Mouse (Mus musculus): Measurements from ENCODE around the gene Ppfia4. TPM values are rescaled to one million over a fixed set of nuclear protein-coding genes. Genes with fewer than 3 reads are reported as not detected.
A peak's percentile ranks its signal among the peaks of the same experiment; 100 is the strongest.

The Ppfia4 gene
- 2.8 TPM in 2 replicates for polyA plus RNA-seq (2015; fragmentation: Nextera tagmentation; extraction: Ambion mirVana)

DNA sequence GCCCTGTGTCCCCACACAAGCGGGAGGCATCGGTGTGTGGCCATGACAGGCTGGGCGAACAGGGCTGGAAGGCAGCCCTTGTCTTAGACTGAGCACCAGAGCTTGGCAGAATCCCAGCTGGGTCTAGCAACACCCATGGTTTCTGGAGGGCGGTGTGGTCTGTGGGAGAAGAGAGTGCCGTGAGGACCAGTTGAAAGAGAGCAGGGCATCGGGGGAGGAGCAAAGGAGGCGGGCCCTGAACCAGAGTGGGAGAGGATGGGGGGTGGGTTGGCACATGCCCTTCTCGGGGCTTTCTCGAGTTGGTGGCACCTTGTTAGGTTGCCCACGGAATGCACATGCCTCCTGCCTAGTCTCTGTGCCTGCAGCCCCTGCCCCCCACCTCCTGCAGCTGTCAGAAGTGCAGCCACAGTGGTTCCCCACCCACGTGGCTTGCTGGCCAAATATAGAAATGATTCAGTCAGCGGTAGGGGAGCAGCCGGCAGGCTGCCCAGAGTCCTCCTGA lies at the start of gene Ppfia4:
Ppfia4 (minus strand) TSS at position 159 of the 502 bp plus-strand sequence.
- 30% methylated on average over 12 of the region's 13 CpGs for WGBS

DNA sequence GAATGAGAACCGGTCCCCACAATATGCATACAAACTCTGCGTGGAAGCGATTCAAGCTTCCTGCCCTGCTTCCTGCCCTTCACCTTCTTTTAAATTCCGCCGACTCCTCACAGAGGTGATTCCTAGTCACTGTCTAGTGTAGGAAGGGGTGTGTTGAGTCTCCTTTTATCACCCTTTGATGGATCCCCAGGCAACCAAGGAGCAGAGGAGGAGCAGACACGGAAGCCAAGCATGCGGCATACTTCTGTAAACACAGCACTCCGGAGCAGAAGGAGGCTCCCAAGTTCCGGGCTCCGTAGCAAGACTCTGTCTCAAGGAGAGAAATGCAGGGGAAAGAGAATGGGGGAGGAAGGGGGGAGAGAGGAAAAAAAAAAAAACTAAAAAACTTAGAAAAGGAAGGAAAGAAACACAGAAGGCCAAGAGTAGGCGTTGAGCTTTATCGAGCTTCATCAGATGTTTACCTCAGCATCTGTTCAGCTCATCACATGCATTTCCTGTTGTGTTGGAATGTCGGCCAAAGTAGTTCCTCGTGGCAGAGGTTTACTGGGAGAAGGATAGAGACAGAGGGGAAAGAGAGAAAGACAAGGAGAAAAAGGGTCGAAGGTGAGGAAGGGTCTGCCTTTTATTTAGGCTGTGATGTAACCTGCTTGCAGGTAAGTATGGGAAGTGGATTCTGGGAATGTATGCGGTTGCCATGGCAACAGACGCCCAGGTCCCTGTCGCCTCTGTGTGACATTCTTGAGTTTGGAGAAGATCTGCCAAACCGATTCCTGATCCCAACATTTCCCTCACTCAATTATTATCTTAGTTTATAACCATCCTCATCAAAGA lies 49.3 kb upstream of the Ppfia4 start:
- H3K4me3 ChIP-seq (ENCODE audit: low read depth, low read length) = peak overlapping the region; percentile 28
- WGBS = 4% methylated on average over 19 of the region's 19 CpGs
- no peak overlapping the region for H3K27ac ChIP-seq (replicated peaks)
- TF ChIP-seq EP300 (optimal IDR thresholded peaks at IDR 0.05) = no peak
- no peak for TF ChIP-seq CTCF (IDR thresholded peaks at IDR 0.05; ENCODE audit: low read depth)
- H3K9me3 ChIP-seq (ENCODE audit: control insufficient read depth, low read length) = no peaks in the 10 kb centered on the region
- peak overlapping the region; percentile 49 for H3K4me2 ChIP-seq (replicated peaks; ENCODE audit: low read depth)
- H3K4me1 ChIP-seq (replicated peaks; ENCODE audit: control insufficient read depth, insufficient read depth) = no peaks in the 10 kb centered on the region
- no peaks in the 10 kb centered on the region for H3K27me3 ChIP-seq (ENCODE audit: control insufficient read depth, insufficient read depth, low read length)
- H3K36me3 ChIP-seq (ENCODE audit: control insufficient read depth, insufficient read depth, low read length) = no peaks in the 10 kb centered on the region
- ATAC-seq (ENCODE audit: low FRiP score, low TSS enrichment) (no peak), DNase-seq (ENCODE audit: low spot score) (no peak)
- H3K9ac ChIP-seq (ENCODE audit: low read length) = peak overlapping the region; percentile 54; the same call in 1 of the 2 replicates

More for the DNA sequence above, at the start of gene Ppfia4:
- Histone ChIP-seq H3K9me3 (ENCODE audit: control insufficient read depth, low read length) (no peaks in the 10 kb centered on the region), H3K27ac (replicated peaks) (peak within 1 kb of the TSS; percentile 45; the same call in 1 of the 2 replicates), H3K9ac (ENCODE audit: low read length) (0 out of 2 replicates have a peak within 1 kb of the TSS, but pooled peaks have one; percentile 27), H3K4me1 (replicated peaks; ENCODE audit: control insufficient read depth, insufficient read depth) (no peaks in the 10 kb centered on the region), H3K4me3 (ENCODE audit: low read depth, low read length) (no peak within 1 kb of the TSS), H3K27me3 (ENCODE audit: control insufficient read depth, insufficient read depth, low read length) (no peaks in the 10 kb centered on the region), H3K36me3 (ENCODE audit: control insufficient read depth, insufficient read depth, low read length) (no peaks in the 10 kb centered on the region), H3K4me2 (replicated peaks; ENCODE audit: low read depth) (peak within 1 kb of the TSS; percentile 12; the same call in 1 of the 2 replicates)
- ATAC-seq (ENCODE audit: low FRiP score, low TSS enrichment) (peak; percentile 59), DNase-seq (ENCODE audit: low spot score) (peak; percentile 41)
- no peak for TF ChIP-seq CTCF (IDR thresholded peaks at IDR 0.05; ENCODE audit: low read depth)
- no peak for TF ChIP-seq EP300 (optimal IDR thresholded peaks at IDR 0.05)

DNA sequence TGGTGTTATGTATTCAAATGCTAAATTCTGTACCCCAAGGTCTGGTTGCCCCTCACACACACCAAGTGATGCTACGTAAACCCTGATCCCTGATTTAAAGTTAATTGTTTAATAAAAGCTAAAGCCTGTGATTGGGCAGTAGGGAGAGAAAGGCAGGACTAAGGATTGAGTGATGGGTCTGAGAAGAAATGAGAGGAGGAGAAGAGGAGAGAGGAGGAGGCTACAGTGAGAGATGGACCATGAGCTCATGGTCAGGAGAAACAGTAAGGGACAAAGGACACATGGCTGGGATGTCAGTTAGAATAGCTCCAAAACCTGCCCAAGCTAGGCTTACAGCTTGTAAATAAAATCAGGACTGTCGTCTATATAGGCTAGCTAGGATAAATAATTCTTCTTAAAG lies 48.3 kb upstream of the Ppfia4 start:
- Histone ChIP-seq H3K36me3 (ENCODE audit: control insufficient read depth, insufficient read depth, low read length) (no peaks in the 10 kb centered on the region), H3K4me3 (ENCODE audit: low read depth, low read length) (no peak overlapping the region), H3K4me2 (replicated peaks; ENCODE audit: low read depth) (no peak overlapping the region), H3K27ac (replicated peaks) (no peak overlapping the region), H3K4me1 (replicated peaks; ENCODE audit: control insufficient read depth, insufficient read depth) (no peaks in the 10 kb centered on the region), H3K9ac (ENCODE audit: low read length) (no peak overlapping the region), H3K27me3 (ENCODE audit: control insufficient read depth, insufficient read depth, low read length) (no peaks in the 10 kb centered on the region), H3K9me3 (ENCODE audit: control insufficient read depth, low read length) (no peaks in the 10 kb centered on the region)
- DNase-seq (ENCODE audit: low spot score) (no peak), ATAC-seq (ENCODE audit: low FRiP score, low TSS enrichment) (no peak)
- TF ChIP-seq CTCF (IDR thresholded peaks at IDR 0.05; ENCODE audit: low read depth) (no peak), EP300 (optimal IDR thresholded peaks at IDR 0.05) (no peak)
- WGBS = 50% methylated on average over 2 of the region's 2 CpGs

DNA sequence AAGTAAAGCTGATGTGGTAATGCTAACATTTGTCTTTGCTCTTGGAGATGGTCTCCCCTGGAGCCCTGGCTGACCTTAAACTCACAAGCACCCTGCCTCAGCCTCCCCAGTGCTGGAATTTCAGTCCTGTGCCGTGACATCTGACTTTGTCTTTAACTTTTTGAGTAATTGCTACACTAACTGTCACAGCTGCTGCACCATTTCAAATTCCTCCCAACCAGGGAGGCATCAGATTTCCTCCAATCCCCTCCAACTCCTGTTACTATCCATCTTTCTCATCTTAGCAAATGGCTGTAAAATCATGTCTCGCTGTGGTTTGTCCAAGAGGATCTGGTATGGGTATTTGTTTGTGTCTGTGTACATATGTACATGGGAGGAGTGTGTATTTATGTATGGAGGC lies 41.4 kb upstream of the Ppfia4 start:
- ATAC-seq (ENCODE audit: low FRiP score, low TSS enrichment) (no peak), DNase-seq (ENCODE audit: low spot score) (no peak)
- Histone ChIP-seq H3K36me3 (ENCODE audit: control insufficient read depth, insufficient read depth, low read length) (no peaks in the 10 kb centered on the region), H3K27ac (replicated peaks) (no peak overlapping the region), H3K9me3 (ENCODE audit: control insufficient read depth, low read length) (no peaks in the 10 kb centered on the region), H3K4me3 (ENCODE audit: low read depth, low read length) (no peak overlapping the region), H3K4me1 (replicated peaks; ENCODE audit: control insufficient read depth, insufficient read depth) (no peaks in the 10 kb centered on the region), H3K9ac (ENCODE audit: low read length) (no peak overlapping the region), H3K27me3 (ENCODE audit: control insufficient read depth, insufficient read depth, low read length) (no peaks in the 10 kb centered on the region), H3K4me2 (replicated peaks; ENCODE audit: low read depth) (no peak overlapping the region)
- 58% methylated on average over 2 of the region's 2 CpGs for WGBS
- no peak for TF ChIP-seq EP300 (optimal IDR thresholded peaks at IDR 0.05)
- no peak for TF ChIP-seq CTCF (IDR thresholded peaks at IDR 0.05; ENCODE audit: low read depth)

DNA sequence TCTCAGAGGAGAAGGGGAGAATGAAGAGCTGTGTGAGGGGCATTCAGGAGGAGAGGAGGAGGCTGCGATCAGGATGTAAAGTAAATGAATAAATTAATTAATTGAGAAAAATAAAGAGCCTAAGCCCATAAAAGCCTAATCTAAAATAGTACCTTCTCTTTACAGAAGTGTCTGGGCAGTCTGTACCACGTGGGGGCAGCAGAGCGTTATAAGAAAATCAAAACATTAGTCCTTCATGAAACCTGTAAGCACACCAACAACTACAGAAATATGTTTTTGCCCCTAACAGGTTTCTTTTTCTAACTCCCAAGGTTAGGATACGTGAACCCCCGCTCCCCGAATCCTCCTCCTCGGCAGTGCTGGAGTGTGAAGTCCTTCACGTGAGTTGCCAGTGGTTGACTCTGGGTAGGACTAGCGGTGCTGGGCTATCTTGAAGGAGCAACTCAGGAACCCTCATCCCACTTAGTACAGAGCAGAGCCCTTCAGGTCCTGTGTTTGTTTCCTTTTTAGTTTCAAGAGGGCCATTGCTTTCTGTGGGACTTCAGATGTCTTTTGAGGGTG lies 36.1 kb upstream of the Ppfia4 start:
- no peak for TF ChIP-seq EP300 (optimal IDR thresholded peaks at IDR 0.05)
- peak; percentile 81 for TF ChIP-seq CTCF (IDR thresholded peaks at IDR 0.05; ENCODE audit: low read depth)
- ATAC-seq (ENCODE audit: low FRiP score, low TSS enrichment) = no peak
- Histone ChIP-seq H3K9me3 (ENCODE audit: control insufficient read depth, low read length) (no peaks in the 10 kb centered on the region), H3K36me3 (ENCODE audit: control insufficient read depth, insufficient read depth, low read length) (no peaks in the 10 kb centered on the region), H3K4me1 (replicated peaks; ENCODE audit: control insufficient read depth, insufficient read depth) (no peaks in the 10 kb centered on the region), H3K9ac (ENCODE audit: low read length) (no peak overlapping the region), H3K27ac (replicated peaks) (no peak overlapping the region), H3K4me2 (replicated peaks; ENCODE audit: low read depth) (no peak overlapping the region), H3K27me3 (ENCODE audit: control insufficient read depth, insufficient read depth, low read length) (no peaks in the 10 kb centered on the region), H3K4me3 (ENCODE audit: low read depth, low read length) (no peak overlapping the region)
- WGBS = 53% methylated on average over 9 of the region's 9 CpGs
- DNase-seq (ENCODE audit: low spot score) = peak; percentile 74
